Mouse (Mus musculus): ENCODE measurements around the gene Crebrf.

DNA sequence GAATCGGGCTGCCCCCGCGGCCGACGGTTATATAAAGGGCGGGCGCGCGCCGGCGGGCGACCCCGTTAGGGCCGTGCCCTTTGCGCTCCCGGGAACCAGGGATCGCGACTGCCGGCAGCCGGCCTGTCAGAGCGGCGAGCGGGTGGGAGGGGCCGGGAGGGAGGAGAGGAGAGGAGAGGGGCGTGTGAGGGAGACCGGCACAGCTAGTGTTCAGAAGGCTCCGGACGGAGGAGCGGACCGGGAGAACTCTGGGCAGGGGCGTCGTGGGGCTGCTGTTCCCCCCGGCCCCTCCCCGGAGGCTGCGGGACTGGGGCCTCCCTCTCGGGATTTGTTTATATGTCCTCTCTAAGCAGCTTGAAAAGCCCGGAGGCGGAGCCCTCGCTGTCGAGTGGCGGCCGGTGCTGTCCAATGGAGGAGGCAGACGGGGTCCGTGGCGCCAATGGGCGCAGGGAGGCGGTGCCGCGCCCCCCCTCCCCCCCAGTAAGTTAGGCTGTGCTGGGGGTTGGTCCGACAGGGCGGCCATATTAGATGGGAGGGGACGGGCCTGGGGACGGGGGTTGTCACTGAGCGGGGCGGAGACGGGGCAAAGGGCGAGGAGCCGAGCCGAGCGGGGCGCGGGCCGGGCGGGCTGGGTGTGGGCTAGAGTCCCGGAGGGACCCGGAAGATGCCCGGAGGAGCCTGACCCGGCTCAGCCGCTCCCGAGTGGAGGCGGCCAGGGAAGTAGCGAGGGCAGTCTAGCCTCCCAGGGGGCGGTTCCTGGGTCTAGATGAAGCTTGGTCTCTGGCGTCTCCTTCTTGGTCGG, 667 bp downstream of the Crebrf start:
- TF ChIP-seq CTCF (conservative IDR thresholded peaks at IDR 0.05; ENCODE audit: insufficient read depth, insufficient read length, low read depth, low read length): no peak
- TF ChIP-seq POLR2A (IDR thresholded peaks at IDR 0.05; ENCODE audit: low read depth, low read length): no peak
